Mouse (Mus musculus) kidney, embryonic 14.5 days (tissue): ENCODE results near the gene Wdr59. TPM values are rescaled to one million over a fixed set of nuclear protein-coding genes. Genes with fewer than 3 reads are reported as not detected.
"Not testable (repeated sequence)": the region's sequence is repeated elsewhere in the genome, so short reads cannot be mapped to it uniquely, and the experiment has no call there.

Experiments
- ATAC-seq: fragments of 200-750 bp; cut with Nextera tagmentation; 2 replicates; pipeline ENCODE4 v1.8.0; 2017; ENCODE audit warnings: moderate number of reproducible peaks, mild to moderate bottlenecking, moderate TSS enrichment, moderate library complexity; ENCODE audit not compliant: low FRiP score, low TSS enrichment
- H3K27ac ChIP-seq: fragments of 300-500 bp; sonication (generic); 2 replicates; pipeline ENCODE4 v1.5.1; 2014; ENCODE audit warnings: low read depth, mild to moderate bottlenecking, low read length, moderate library complexity, mixed read lengths
- H3K27me3 ChIP-seq: fragments of 300-500 bp; sonication (generic); 2 replicates; pipeline ENCODE4 v1.6.1; 2014; ENCODE audit warnings: mild to moderate bottlenecking, low read length; ENCODE audit not compliant: control insufficient read depth, insufficient read depth
- H3K36me3 ChIP-seq: fragments of 300-500 bp; sonication (generic); 2 replicates; pipeline ENCODE4 v1.6.1; 2014; ENCODE audit warnings: low read length, mixed read lengths; ENCODE audit not compliant: control insufficient read depth, insufficient read depth
- H3K4me1 ChIP-seq: fragments of 300-500 bp; sonication (generic); 2 replicates; pipeline ENCODE4 v1.6.1; 2014; ENCODE audit warnings: low read length, mixed read lengths; ENCODE audit not compliant: control insufficient read depth, insufficient read depth
- H3K4me2 ChIP-seq: fragments of 300-500 bp; sonication (generic); replicated peaks from 2 replicates; pipeline ENCODE4 v1.6.1; 2014; ENCODE audit warnings: low read depth, mild to moderate bottlenecking, low read length
- H3K4me3 ChIP-seq: fragments of 300-500 bp; sonication (generic); 2 replicates; pipeline ENCODE4 v1.5.1; 2014; ENCODE audit warnings: mild to moderate bottlenecking, low read length
- H3K9ac ChIP-seq: fragments of 300-500 bp; sonication (generic); 2 replicates; pipeline ENCODE4 v1.6.1; 2014; ENCODE audit warnings: low read depth, mild to moderate bottlenecking, low read length, moderate library complexity
- H3K9me3 ChIP-seq: fragments of 300-500 bp; sonication (generic); 2 replicates; pipeline ENCODE4 v1.6.1; 2016; ENCODE audit warnings: low read length; ENCODE audit not compliant: control insufficient read depth
- WGBS: fragments of 180-500 bp; shearing (Covaris S2); extraction: QIAGEN DNeasy Blood & Tissue Kit; methylation state at CpG from one replicate; pipeline ENCODE4 v1.1.7; 2014; 5-methylcytosine and 5-hydroxymethylcytosine counted together
- polyA plus RNA-seq: library from polyadenylated mRNA; unstranded; fragments of >200 nt; fragmentation: Nextera tagmentation; extraction: Ambion mirVana; gene quantifications from 2 replicates; pipeline ENCODE4 v1.2.1, GENCODE M21; 2014

The Wdr59 gene
- polyA plus RNA-seq, 1 experiment from 2014 or later, result 6.2 TPM

- Histone ChIP-seq H3K4me2 (no peak overlapping the region), H3K9ac (no peak overlapping the region), H3K9me3 (no peaks in the 10 kb centered on the region), H3K27me3 (no peaks in the 10 kb centered on the region), H3K4me3 (no peak overlapping the region), H3K27ac (no peak overlapping the region), H3K4me1 (peaks cover 3% of the 10 kb centered on the region; the same call in 1 of the 2 replicates), H3K36me3 (peaks cover 4% of the 10 kb centered on the region; the same call in 1 of the 2 replicates)
- WGBS, result 87% methylated on average over 8 of the region's 8 CpGs
- no peak for ATAC-seq
Measured at GRCm38 (mm10) chr8:111513446-111513845, 8.4 kb downstream of the Wdr59 start.

GRCm38 (mm10) chr8:111512941-111513340, 9.0 kb downstream of the Wdr59 start:
- ATAC-seq, result no peak
- H3K9ac ChIP-seq, result no peak overlapping the region
- no peak overlapping the region for H3K4me3 ChIP-seq
- peaks cover 4% of the 10 kb centered on the region; the same call in 1 of the 2 replicates for H3K36me3 ChIP-seq
- no peak overlapping the region for H3K4me2 ChIP-seq
- WGBS, result 87% methylated on average over 7 of the region's 7 CpGs
- peaks cover 3% of the 10 kb centered on the region; the same call in 1 of the 2 replicates for H3K4me1 ChIP-seq
- no peak overlapping the region for H3K27ac ChIP-seq
- no peaks in the 10 kb centered on the region for H3K27me3 ChIP-seq
- no peaks in the 10 kb centered on the region for H3K9me3 ChIP-seq

GRCm38 (mm10) chr8:111510401-111510800, 11.5 kb downstream of the Wdr59 start:
- Histone ChIP-seq H3K27ac (no peak overlapping the region), H3K4me2 (no peak overlapping the region), H3K9ac (no peak overlapping the region), H3K9me3 (no peaks in the 10 kb centered on the region), H3K36me3 (peaks cover 1% of the 10 kb centered on the region; the same call in 1 of the 2 replicates), H3K27me3 (no peaks in the 10 kb centered on the region), H3K4me1 (peaks cover 3% of the 10 kb centered on the region; the same call in 1 of the 2 replicates), H3K4me3 (no peak overlapping the region)
- 44% methylated on average over 4 of the region's 4 CpGs for WGBS
- no peak for ATAC-seq

- no peak overlapping the region; the same call in 1 of the 2 replicates for H3K27ac ChIP-seq
- H3K4me1 ChIP-seq, result peaks cover 3% of the 10 kb centered on the region; the same call in 1 of the 2 replicates
- H3K27me3 ChIP-seq, result no peaks in the 10 kb centered on the region
- H3K36me3 ChIP-seq, result no peaks in the 10 kb centered on the region
- H3K4me3 ChIP-seq, result no peak overlapping the region
- H3K4me2 ChIP-seq, result no peak overlapping the region
- ATAC-seq, result no peak
- H3K9ac ChIP-seq, result no peak overlapping the region
- no peaks in the 10 kb centered on the region for H3K9me3 ChIP-seq
- 84% methylated on average over 11 of the region's 11 CpGs for WGBS
Measured at GRCm38 (mm10) chr8:111509278-111509677, 12.6 kb downstream of the Wdr59 start.

- WGBS, result 29% methylated on average over 2 of the region's 2 CpGs
- no peak for ATAC-seq
- no peak overlapping the region for H3K27ac ChIP-seq
- no peaks in the 10 kb centered on the region for H3K36me3 ChIP-seq
- no peaks in the 10 kb centered on the region for H3K9me3 ChIP-seq
- H3K4me3 ChIP-seq, result no peak overlapping the region
- H3K9ac ChIP-seq, result no peak overlapping the region
- H3K27me3 ChIP-seq, result no peaks in the 10 kb centered on the region
- no peak overlapping the region for H3K4me2 ChIP-seq
- H3K4me1 ChIP-seq, result peaks cover 3% of the 10 kb centered on the region; the same call in 1 of the 2 replicates
Measured at GRCm38 (mm10) chr8:111508566-111508965, 13.3 kb downstream of the Wdr59 start.

GRCm38 (mm10) chr8:111501724-111502464, 20.0 kb downstream of the Wdr59 start:
- H3K27me3 ChIP-seq, result no peaks in the 10 kb centered on the region
- no peak overlapping the region for H3K4me3 ChIP-seq
- H3K9ac ChIP-seq, result no peak overlapping the region
- no peaks in the 10 kb centered on the region; the same call in 1 of the 2 replicates for H3K4me1 ChIP-seq
- ATAC-seq, result peak; percentile 55; the same call in 1 of the 2 replicates
- peaks cover 13% of the 10 kb centered on the region for H3K36me3 ChIP-seq
- H3K27ac ChIP-seq, result no peak overlapping the region
- no peak overlapping the region for H3K4me2 ChIP-seq
- WGBS, result 31% methylated on average over 11 of the region's 11 CpGs
- H3K9me3 ChIP-seq, result no peaks in the 10 kb centered on the region

GRCm38 (mm10) chr8:111498249-111498648, 23.6 kb downstream of the Wdr59 start:
- H3K9me3 ChIP-seq, H3K4me3 ChIP-seq, H3K27me3 ChIP-seq, H3K27ac ChIP-seq, ATAC-seq, H3K9ac ChIP-seq, H3K4me1 ChIP-seq, H3K4me2 ChIP-seq: not testable (repeated sequence)
- peaks cover 23% of the 10 kb centered on the region for H3K36me3 ChIP-seq
- WGBS, result 85% methylated on average over 4 of the region's 6 CpGs

GRCm38 (mm10) chr8:111496326-111496725, 25.6 kb downstream of the Wdr59 start:
- H3K4me1 ChIP-seq, result no peaks in the 10 kb centered on the region; the same call in 1 of the 2 replicates
- H3K36me3 ChIP-seq, result peaks cover 23% of the 10 kb centered on the region
- no peak overlapping the region for H3K9ac ChIP-seq
- no peak for ATAC-seq
- H3K9me3 ChIP-seq, result no peaks in the 10 kb centered on the region
- no peak overlapping the region for H3K4me3 ChIP-seq
- WGBS, result 83% methylated on average over 7 of the region's 7 CpGs
- no peaks in the 10 kb centered on the region for H3K27me3 ChIP-seq
- no peak overlapping the region for H3K27ac ChIP-seq
- H3K4me2 ChIP-seq, result no peak overlapping the region

- H3K9ac ChIP-seq, result no peak overlapping the region
- no peaks in the 10 kb centered on the region for H3K9me3 ChIP-seq
- ATAC-seq, result no peak
- WGBS, result 94% methylated on average over 3 of the region's 3 CpGs
- no peak overlapping the region for H3K4me2 ChIP-seq
- no peaks in the 10 kb centered on the region for H3K27me3 ChIP-seq
- H3K27ac ChIP-seq, result no peak overlapping the region
- peaks cover 11% of the 10 kb centered on the region; the same call in 1 of the 2 replicates for H3K36me3 ChIP-seq
- H3K4me1 ChIP-seq, result no peaks in the 10 kb centered on the region
- no peak overlapping the region for H3K4me3 ChIP-seq
Measured at GRCm38 (mm10) chr8:111493176-111493575, 28.7 kb downstream of the Wdr59 start.
